Mouse (Mus musculus) liver, postnatal 0 days (tissue): ENCODE measurements around the gene Prss40. TPM values are rescaled to one million over a fixed set of nuclear protein-coding genes. Genes with fewer than 3 reads are reported as not detected.

Source experiments
- ATAC-seq: fragments of 200-750 bp; cut with Nextera tagmentation; 2 replicates; pipeline ENCODE4 v1.8.0; 2017; ENCODE audit warnings: mild to moderate bottlenecking, moderate library complexity
- DNase-seq: peaks from one replicate; pipeline ENCODE4 v3.0.0-alpha.2; 2016
- H3K27ac ChIP-seq: fragments of 300-500 bp; sonication (generic); 2 replicates; pipeline ENCODE4 v1.5.1; 2014; ENCODE audit warnings: antibody characterized with exemption, moderate library complexity, mild to moderate bottlenecking, low read depth
- H3K27me3 ChIP-seq: fragments of 300-500 bp; sonication (generic); 2 replicates; pipeline ENCODE4 v1.6.1; 2014; ENCODE audit warnings: low read length, control low read depth, mixed read lengths; ENCODE audit not compliant: insufficient read depth
- H3K36me3 ChIP-seq: fragments of 300-500 bp; sonication (generic); replicated peaks from 2 replicates; pipeline ENCODE4 v1.6.1; 2014; ENCODE audit warnings: mild to moderate bottlenecking, control low read depth, low read length, moderate library complexity, mixed read lengths; ENCODE audit not compliant: insufficient read depth
- H3K4me1 ChIP-seq: fragments of 300-500 bp; sonication (generic); 2 replicates; pipeline ENCODE4 v1.6.1; 2014; ENCODE audit warnings: antibody characterized with exemption, mild to moderate bottlenecking, control low read depth; ENCODE audit not compliant: insufficient read depth
- H3K4me2 ChIP-seq: fragments of 300-500 bp; sonication (generic); 2 replicates; pipeline ENCODE4 v1.6.1; 2014; ENCODE audit warnings: low read depth, mild to moderate bottlenecking, low read length, moderate library complexity, mixed read lengths
- H3K4me3 ChIP-seq: fragments of 300-500 bp; sonication (generic); 2 replicates; pipeline ENCODE4 v1.5.1; 2014; ENCODE audit warnings: low read depth, low read length
- H3K9ac ChIP-seq: fragments of 300-500 bp; sonication (generic); replicated peaks from 2 replicates; pipeline ENCODE4 v1.6.1; 2014; ENCODE audit warnings: mild to moderate bottlenecking, moderate library complexity
- H3K9me3 ChIP-seq: fragments of 300-500 bp; sonication (generic); 2 replicates; pipeline ENCODE4 v1.6.1; 2016; ENCODE audit warnings: mild to moderate bottlenecking, control low read depth, low read length, mixed read lengths
- CTCF ChIP-seq: sonication (generic); IDR thresholded peaks from 2 replicates; pipeline ENCODE4 v1.5.1; 2016; ENCODE audit warnings: antibody characterized with exemption, low read depth
- EP300 ChIP-seq: IDR thresholded peaks from 2 replicates; pipeline ENCODE4 v1.6.1; 2016; ENCODE audit warnings: antibody characterized with exemption, low read depth, mild to moderate bottlenecking
- WGBS: fragments of 180-500 bp; shearing (Covaris S2); extraction: QIAGEN DNeasy Blood & Tissue Kit; methylation state at CpG from one replicate; pipeline ENCODE4 v1.1.7; 2014; ENCODE audit not compliant: insufficient replicate concordance; 5-methylcytosine and 5-hydroxymethylcytosine counted together
- polyA plus RNA-seq: library from polyadenylated mRNA; unstranded; fragments of >200 nt; fragmentation: Nextera tagmentation; extraction: Ambion mirVana; gene quantifications from 2 replicates; pipeline ENCODE4 v1.2.1, GENCODE M21; 2015

The Prss40 gene
- polyA plus RNA-seq, 1 experiment from 2014 or later: not detected

GRCm38 (mm10) chr1:34583821-34584263, 23.1 kb upstream of the Prss40 start:
- H3K9ac ChIP-seq: no peak overlapping the region
- no peak overlapping the region for H3K4me3 ChIP-seq
- no peak overlapping the region for H3K27ac ChIP-seq
- peaks cover 9% of the 10 kb centered on the region for H3K27me3 ChIP-seq
- no peaks in the 10 kb centered on the region for H3K9me3 ChIP-seq
- H3K36me3 ChIP-seq: no peaks in the 10 kb centered on the region
- ATAC-seq: no peak
- TF ChIP-seq CTCF (peak; percentile 29), EP300 (no peak)
- WGBS: 24% methylated on average over 4 of the region's 4 CpGs
- no peak overlapping the region for H3K4me2 ChIP-seq
- H3K4me1 ChIP-seq: peaks cover 9% of the 10 kb centered on the region
- no peak for DNase-seq

- Histone ChIP-seq H3K36me3 (no peaks in the 10 kb centered on the region), H3K4me2 (no peak overlapping the region), H3K9ac (no peak overlapping the region), H3K4me3 (no peak overlapping the region), H3K4me1 (peaks cover 9% of the 10 kb centered on the region), H3K9me3 (no peaks in the 10 kb centered on the region), H3K27me3 (peaks cover 16% of the 10 kb centered on the region), H3K27ac (no peak overlapping the region)
- DNase-seq (no peak), ATAC-seq (no peak)
- TF ChIP-seq CTCF: no peak
- 73% methylated on average over 6 of the region's 6 CpGs for WGBS
Measured at GRCm38 (mm10) chr1:34582218-34582617, 21.5 kb upstream of the Prss40 start.

- Histone ChIP-seq H3K9ac (no peak overlapping the region), H3K4me3 (peak overlapping the region; percentile 27; the same call in 1 of the 2 replicates), H3K4me1 (peaks cover 9% of the 10 kb centered on the region), H3K36me3 (no peaks in the 10 kb centered on the region), H3K9me3 (no peaks in the 10 kb centered on the region), H3K4me2 (peak overlapping the region; percentile 60), H3K27ac (no peak overlapping the region), H3K27me3 (peaks cover 16% of the 10 kb centered on the region)
- TF ChIP-seq EP300 (no peak), CTCF (no peak)
- ATAC-seq (no peak), DNase-seq (no peak)
- 3% methylated on average over 18 of the region's 18 CpGs for WGBS
Measured at GRCm38 (mm10) chr1:34579782-34580356, 19.1 kb upstream of the Prss40 start.

- Histone ChIP-seq H3K4me1 (peaks cover 9% of the 10 kb centered on the region), H3K4me2 (peak within 1 kb of the TSS; percentile 60), H3K36me3 (no peaks in the 10 kb centered on the region), H3K27ac (no peak within 1 kb of the TSS), H3K27me3 (peaks cover 16% of the 10 kb centered on the region), H3K4me3 (peak within 1 kb of the TSS; percentile 27; the same call in 1 of the 2 replicates), H3K9me3 (no peaks in the 10 kb centered on the region), H3K9ac (no peak within 1 kb of the TSS)
- TF ChIP-seq CTCF: no peak
- no peak for TF ChIP-seq EP300
- WGBS: 0% methylated on average over 45 of the region's 53 CpGs
- DNase-seq (peak; percentile 80), ATAC-seq (peak; percentile 40; the same call in 1 of the 2 replicates)
Measured at GRCm38 (mm10) chr1:34578851-34579781, 18.4 kb upstream of the Prss40 start, which contains the start of gene Amer3. Amer3 (plus strand) TSS chr1:34579657.

GRCm38 (mm10) chr1:34573221-34573620, 12.5 kb upstream of the Prss40 start:
- H3K27me3 ChIP-seq: 0 out of 2 replicates have a peak, but pooled peaks cover 1% of the 10 kb centered on the region
- no peak overlapping the region for H3K4me3 ChIP-seq
- no peaks in the 10 kb centered on the region for H3K9me3 ChIP-seq
- no peak overlapping the region for H3K27ac ChIP-seq
- TF ChIP-seq EP300: no peak
- TF ChIP-seq CTCF: no peak
- no peak overlapping the region for H3K4me2 ChIP-seq
- H3K9ac ChIP-seq: no peak overlapping the region
- H3K4me1 ChIP-seq: no peaks in the 10 kb centered on the region
- no peaks in the 10 kb centered on the region for H3K36me3 ChIP-seq
- DNase-seq: no peak
- no peak for ATAC-seq
- 61% methylated on average over 6 of the region's 6 CpGs for WGBS

GRCm38 (mm10) chr1:34571431-34571830, 10.7 kb upstream of the Prss40 start:
- TF ChIP-seq CTCF: no peak
- TF ChIP-seq EP300: no peak
- 69% methylated on average over 6 of the region's 6 CpGs for WGBS
- no peaks in the 10 kb centered on the region for H3K4me1 ChIP-seq
- H3K9me3 ChIP-seq: no peaks in the 10 kb centered on the region
- ATAC-seq (no peak), DNase-seq (no peak)
- no peaks in the 10 kb centered on the region for H3K27me3 ChIP-seq
- no peak overlapping the region for H3K9ac ChIP-seq
- no peaks in the 10 kb centered on the region for H3K36me3 ChIP-seq
- H3K4me2 ChIP-seq: no peak overlapping the region
- H3K27ac ChIP-seq: no peak overlapping the region
- H3K4me3 ChIP-seq: no peak overlapping the region
